Mouse (Mus musculus) heart, adult 9 months (tissue): ENCODE data around the gene Zscan10.

Experiments used
- DNase-seq, 2 experiments: peaks; one replicate each; pipeline ENCODE4 v3.0.0; 2022; ENCODE audit warnings: low spot score in 2 of 2

Zscan10 gene

GRCm38 (mm10) chr17:23651363-23651762 is 50.7 kb downstream of the Zscan10 start:
- no peak for DNase-seq

- DNase-seq = no peak
Measured at GRCm38 (mm10) chr17:23653324-23653723, 52.7 kb downstream of the Zscan10 start.

- no peak for DNase-seq
Measured at GRCm38 (mm10) chr17:23654001-23654400, 53.3 kb downstream of the Zscan10 start.

GRCm38 (mm10) chr17:23654410-23654809 is 53.8 kb downstream of the Zscan10 start:
- no peak for DNase-seq

GRCm38 (mm10) chr17:23658450-23658849 is 57.8 kb downstream of the Zscan10 start:
- DNase-seq = no peak

GRCm38 (mm10) chr17:23660117-23660875 is 59.6 kb downstream of the Zscan10 start, which contains the start of gene Bicdl2:
Bicdl2 (plus strand) TSS chr17:23660506.
- DNase-seq = no peak
